Mouse (Mus musculus) liver, embryonic 15.5 days (tissue): Measurements from ENCODE around the gene Styxl1. TPM values are rescaled to one million over a fixed set of nuclear protein-coding genes. Genes with fewer than 3 reads are reported as not detected.
A peak's percentile ranks its signal among the peaks of the same experiment; 100 is the strongest.

Experiments used
- ATAC-seq: fragments of 200-750 bp; cut with Nextera tagmentation; 2 replicates; pipeline ENCODE4 v1.8.0; 2017; ENCODE audit warnings: moderate number of reproducible peaks, mild to moderate bottlenecking, moderate library complexity; ENCODE audit not compliant: insufficient read depth
- H3K27ac ChIP-seq: fragments of 300-500 bp; sonication (generic); replicated peaks from 2 replicates; pipeline ENCODE4 v1.5.1; 2015; ENCODE audit warnings: mild to moderate bottlenecking, inconsistent platforms
- H3K27me3 ChIP-seq: fragments of 300-500 bp; sonication (generic); 2 replicates; pipeline ENCODE4 v1.6.1; 2015; ENCODE audit warnings: mild to moderate bottlenecking, inconsistent platforms
- H3K36me3 ChIP-seq: fragments of 300-500 bp; sonication (generic); replicated peaks from 2 replicates; pipeline ENCODE4 v1.6.1; 2015; ENCODE audit warnings: moderate library complexity, mild to moderate bottlenecking, inconsistent platforms
- H3K4me1 ChIP-seq: fragments of 300-500 bp; sonication (generic); replicated peaks from 2 replicates; pipeline ENCODE4 v1.6.1; 2015; ENCODE audit warnings: inconsistent platforms
- H3K4me2 ChIP-seq: fragments of 300-500 bp; sonication (generic); 2 replicates; pipeline ENCODE4 v1.6.1; 2015; ENCODE audit warnings: moderate library complexity, mild to moderate bottlenecking, inconsistent platforms
- H3K4me3 ChIP-seq: fragments of 300-500 bp; sonication (generic); replicated peaks from 2 replicates; pipeline ENCODE4 v1.5.1; 2015; ENCODE audit warnings: mild to moderate bottlenecking, inconsistent platforms
- H3K9ac ChIP-seq: fragments of 300-500 bp; sonication (generic); 2 replicates; pipeline ENCODE4 v1.6.1; 2015; ENCODE audit warnings: moderate library complexity, mild to moderate bottlenecking, inconsistent platforms
- H3K9me3 ChIP-seq: fragments of 300-500 bp; sonication (generic); replicated peaks from 2 replicates; pipeline ENCODE4 v1.6.1; 2016; ENCODE audit warnings: inconsistent platforms
- WGBS: fragments of 180-500 bp; shearing (Covaris S2); methylation state at CpG from one replicate; pipeline ENCODE4 v1.1.7; 2015; ENCODE audit warnings: mixed read lengths; ENCODE audit not compliant: insufficient replicate concordance; 5-methylcytosine and 5-hydroxymethylcytosine counted together
- polyA plus RNA-seq: library from polyadenylated mRNA; unstranded; fragments of >200 nt; fragmentation: Nextera tagmentation; extraction: Ambion mirVana; gene quantifications from 2 replicates; pipeline ENCODE4 v1.2.1, GENCODE M21; 2015

Styxl1 gene
- polyA plus RNA-seq, 1 experiment from 2014 or later: not detected

DNA sequence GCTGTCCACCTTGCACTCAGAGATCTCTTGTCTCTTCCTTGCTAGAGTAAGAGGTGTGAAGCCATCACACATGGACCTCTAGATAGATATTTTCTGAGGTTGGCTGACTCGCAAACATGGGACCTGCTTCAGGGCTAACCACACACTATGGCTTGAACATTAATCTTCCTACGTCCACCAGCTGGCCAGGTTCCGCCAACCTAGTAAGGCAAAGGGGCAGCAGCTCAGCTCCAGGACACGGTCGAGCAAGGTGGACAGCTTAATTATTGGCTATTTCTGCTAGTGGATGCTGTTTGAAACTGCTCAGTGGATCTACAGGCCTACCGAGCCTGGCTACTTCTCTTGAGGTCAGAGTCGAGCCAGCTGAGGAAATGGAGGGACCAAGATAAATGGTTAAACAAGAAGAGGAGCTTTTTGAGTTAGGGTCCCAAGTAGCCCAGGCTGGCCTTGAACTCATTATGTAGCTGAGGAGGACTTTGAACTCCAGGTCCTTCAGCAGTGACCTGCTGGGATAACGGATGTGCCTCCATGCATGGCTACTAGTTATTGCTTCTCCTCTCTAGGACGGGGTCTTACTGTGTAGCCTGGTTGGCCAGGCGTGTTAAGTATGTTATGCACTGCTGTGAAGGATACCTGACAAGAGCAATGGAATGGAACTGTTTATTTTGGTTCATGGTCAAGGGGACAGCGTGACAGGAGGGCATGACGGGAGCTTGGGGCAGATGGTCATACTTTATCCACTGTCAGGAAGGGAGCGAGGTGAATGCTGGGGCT is 66.4 kb downstream of the Styxl1 start:
- ATAC-seq: no peak
- Histone ChIP-seq H3K27ac (no peak overlapping the region), H3K9ac (no peak overlapping the region), H3K4me2 (no peak overlapping the region), H3K9me3 (no peaks in the 10 kb centered on the region), H3K27me3 (no peaks in the 10 kb centered on the region), H3K36me3 (peaks cover 18% of the 10 kb centered on the region), H3K4me3 (no peak overlapping the region), H3K4me1 (peaks cover 51% of the 10 kb centered on the region)
- WGBS: 56% methylated on average over 13 of the region's 13 CpGs

DNA sequence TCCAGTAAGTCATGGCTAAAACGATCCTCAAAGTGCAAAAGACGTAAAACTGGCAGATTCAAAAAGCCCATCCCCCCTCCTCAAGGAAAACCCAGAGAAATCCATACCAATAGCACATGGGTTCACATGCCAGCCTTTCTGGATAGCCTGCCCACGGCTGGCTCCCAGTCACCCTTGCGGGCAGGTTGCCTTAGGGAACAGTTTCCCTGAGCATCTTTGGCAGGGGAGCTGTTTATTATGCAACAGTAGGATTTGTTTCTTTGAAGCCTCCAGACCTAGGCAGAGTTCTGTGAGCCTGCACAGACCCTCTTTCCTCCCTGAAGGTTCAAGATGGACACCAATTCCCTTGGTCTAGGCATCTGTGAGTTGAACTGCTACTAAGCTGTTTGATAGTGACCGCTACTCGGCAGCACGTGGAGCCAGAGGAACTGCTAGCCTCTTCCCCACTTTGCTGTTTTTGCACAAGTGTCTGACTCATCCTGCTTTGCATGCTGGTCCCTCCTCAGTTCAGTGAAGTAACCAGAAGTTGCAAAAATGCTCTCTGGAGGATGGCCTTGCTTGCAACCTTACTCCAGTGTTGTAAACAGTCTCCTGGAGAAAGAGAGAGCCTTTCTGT is 67.5 kb downstream of the Styxl1 start:
- no peaks in the 10 kb centered on the region for H3K9me3 ChIP-seq
- H3K27me3 ChIP-seq: no peaks in the 10 kb centered on the region
- no peak for ATAC-seq
- peaks cover 16% of the 10 kb centered on the region; the same call in 1 of the 2 replicates for H3K36me3 ChIP-seq
- H3K27ac ChIP-seq: no peak overlapping the region
- H3K9ac ChIP-seq: no peak overlapping the region
- peaks cover 51% of the 10 kb centered on the region for H3K4me1 ChIP-seq
- no peak overlapping the region for H3K4me3 ChIP-seq
- no peak overlapping the region for H3K4me2 ChIP-seq
- WGBS: 52% methylated on average over 7 of the region's 7 CpGs

- Histone ChIP-seq H3K27me3 (no peaks in the 10 kb centered on the region), H3K4me3 (no peak overlapping the region), H3K9me3 (no peaks in the 10 kb centered on the region), H3K9ac (no peak overlapping the region), H3K4me1 (peaks cover 51% of the 10 kb centered on the region), H3K27ac (no peak overlapping the region), H3K36me3 (peaks cover 16% of the 10 kb centered on the region; the same call in 1 of the 2 replicates), H3K4me2 (no peak overlapping the region)
- ATAC-seq: no peak
- 67% methylated on average over 5 of the region's 5 CpGs for WGBS
These were observed 68.5 kb downstream of the Styxl1 start for GRCm38 (mm10) chr5:135709716-135710115.

DNA sequence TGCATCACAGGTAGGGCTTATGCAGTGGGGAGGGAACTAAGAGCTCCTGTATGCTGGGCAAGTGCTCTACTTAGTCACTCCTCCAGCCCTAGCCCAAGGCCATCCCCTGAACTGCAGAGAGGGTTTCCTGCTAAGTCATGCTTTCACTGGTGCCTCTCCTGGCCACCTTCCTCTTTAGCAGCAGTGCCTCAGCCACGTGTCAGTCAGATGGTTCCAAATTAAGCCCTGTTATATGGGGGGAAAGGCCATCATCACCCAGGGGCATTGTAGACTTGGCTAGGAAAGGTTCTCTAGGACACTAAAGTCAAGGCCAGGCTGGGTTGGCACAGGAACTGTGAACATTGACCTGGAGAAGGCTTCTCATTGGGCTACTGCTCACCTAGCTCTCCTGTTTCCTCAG is 70.3 kb downstream of the Styxl1 start:
- Histone ChIP-seq H3K4me3 (no peak overlapping the region), H3K9me3 (no peaks in the 10 kb centered on the region), H3K27ac (no peak overlapping the region), H3K4me2 (no peak overlapping the region), H3K9ac (no peak overlapping the region), H3K27me3 (no peaks in the 10 kb centered on the region), H3K4me1 (peaks cover 42% of the 10 kb centered on the region), H3K36me3 (peaks cover 16% of the 10 kb centered on the region; the same call in 1 of the 2 replicates)
- WGBS: 4% methylated on average over 1 of the region's 1 CpGs
- ATAC-seq: peak; percentile 49; the same call in 1 of the 2 replicates

DNA sequence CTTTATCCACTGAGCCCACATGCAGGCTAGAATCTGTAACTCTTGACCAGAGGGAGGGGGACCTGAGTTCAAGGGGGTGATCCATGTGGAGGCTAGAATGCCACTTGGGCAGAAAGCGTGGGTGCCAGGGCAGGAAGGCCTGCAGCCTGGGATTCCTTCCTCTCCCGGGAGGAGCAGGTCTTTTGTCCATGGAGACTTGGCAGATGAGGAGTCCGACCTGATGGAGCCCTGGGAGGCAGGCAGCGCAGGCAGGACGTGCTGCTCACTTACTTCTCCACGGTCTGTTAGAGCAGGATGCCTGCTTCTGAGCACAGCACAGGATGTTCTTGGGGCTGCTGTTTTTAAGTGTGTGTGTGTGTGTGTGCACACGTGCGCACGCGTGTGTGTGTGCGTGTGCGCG is 71.1 kb downstream of the Styxl1 start:
- WGBS: 84% methylated on average over 13 of the region's 13 CpGs
- no peak overlapping the region for H3K4me2 ChIP-seq
- no peak overlapping the region for H3K27ac ChIP-seq
- no peak overlapping the region for H3K9ac ChIP-seq
- H3K36me3 ChIP-seq: peaks cover 16% of the 10 kb centered on the region; the same call in 1 of the 2 replicates
- peaks cover 41% of the 10 kb centered on the region for H3K4me1 ChIP-seq
- no peaks in the 10 kb centered on the region for H3K9me3 ChIP-seq
- H3K4me3 ChIP-seq: no peak overlapping the region
- no peaks in the 10 kb centered on the region for H3K27me3 ChIP-seq
- ATAC-seq: no peak

- H3K9me3 ChIP-seq: no peaks in the 10 kb centered on the region
- H3K36me3 ChIP-seq: peaks cover 13% of the 10 kb centered on the region; the same call in 1 of the 2 replicates
- no peaks in the 10 kb centered on the region for H3K27me3 ChIP-seq
- peaks cover 27% of the 10 kb centered on the region for H3K4me1 ChIP-seq
- no peak overlapping the region for H3K27ac ChIP-seq
- WGBS: 65% methylated on average over 4 of the region's 4 CpGs
- no peak for ATAC-seq
- no peak overlapping the region for H3K4me2 ChIP-seq
- H3K9ac ChIP-seq: no peak overlapping the region
- H3K4me3 ChIP-seq: no peak overlapping the region
These were observed 72.8 kb downstream of the Styxl1 start for GRCm38 (mm10) chr5:135705383-135705782.

- H3K4me2 ChIP-seq: no peak overlapping the region
- H3K9me3 ChIP-seq: no peaks in the 10 kb centered on the region
- ATAC-seq: no peak
- 78% methylated on average over 7 of the region's 7 CpGs for WGBS
- H3K9ac ChIP-seq: no peak overlapping the region
- H3K4me3 ChIP-seq: no peak overlapping the region
- peaks cover 20% of the 10 kb centered on the region for H3K4me1 ChIP-seq
- peaks cover 16% of the 10 kb centered on the region; the same call in 1 of the 2 replicates for H3K36me3 ChIP-seq
- H3K27ac ChIP-seq: no peak overlapping the region
- H3K27me3 ChIP-seq: no peaks in the 10 kb centered on the region
These were observed 74.8 kb downstream of the Styxl1 start for GRCm38 (mm10) chr5:135703431-135703830.

DNA sequence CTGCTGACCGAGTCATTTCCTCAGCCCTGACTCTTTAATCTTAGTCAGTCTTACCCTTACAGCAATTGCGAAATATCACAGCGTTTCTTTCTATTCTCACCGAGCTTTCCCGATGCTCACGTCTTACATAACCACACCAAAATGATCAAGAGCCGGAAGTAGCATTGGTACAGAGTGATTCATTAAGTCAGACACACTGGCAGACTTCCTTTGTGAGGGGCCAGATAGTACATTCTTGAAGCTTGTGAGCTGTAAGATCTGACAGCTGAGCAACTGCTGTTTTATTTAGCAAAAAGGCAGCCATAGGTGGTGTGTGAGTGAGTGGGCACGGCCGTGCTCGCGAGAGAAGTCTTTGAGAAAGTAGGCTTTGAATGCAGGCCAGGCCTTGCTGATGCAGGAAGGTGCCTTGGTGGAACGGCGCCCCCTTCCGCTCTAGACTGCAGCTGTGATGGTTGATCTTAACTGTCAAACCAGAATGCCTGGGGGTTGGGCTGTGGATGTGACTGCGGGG is 75.4 kb downstream of the Styxl1 start:
- Histone ChIP-seq H3K9me3 (no peaks in the 10 kb centered on the region), H3K9ac (no peak overlapping the region), H3K4me2 (no peak overlapping the region), H3K36me3 (peaks cover 16% of the 10 kb centered on the region; the same call in 1 of the 2 replicates), H3K4me3 (no peak overlapping the region), H3K4me1 (peaks cover 15% of the 10 kb centered on the region), H3K27ac (no peak overlapping the region), H3K27me3 (no peaks in the 10 kb centered on the region)
- ATAC-seq: peak; percentile 26; the same call in 1 of the 2 replicates
- 12% methylated on average over 15 of the region's 15 CpGs for WGBS

GRCm38 (mm10) chr5:135702190-135702589 is 76.0 kb downstream of the Styxl1 start:
- ATAC-seq: no peak
- H3K27ac ChIP-seq: no peak overlapping the region
- H3K4me2 ChIP-seq: no peak overlapping the region

GRCm38 (mm10) chr5:135701601-135702000 is 76.6 kb downstream of the Styxl1 start:
- Histone ChIP-seq H3K9ac (no peak overlapping the region), H3K9me3 (no peaks in the 10 kb centered on the region), H3K36me3 (peaks cover 8% of the 10 kb centered on the region; the same call in 1 of the 2 replicates), H3K4me2 (no peak overlapping the region), H3K4me3 (no peak overlapping the region), H3K27me3 (no peaks in the 10 kb centered on the region), H3K27ac (no peak overlapping the region), H3K4me1 (peaks cover 10% of the 10 kb centered on the region)
- ATAC-seq: no peak
- 75% methylated on average over 4 of the region's 4 CpGs for WGBS

More at GRCm38 (mm10) chr5:135702190-135702589, 76.0 kb downstream of the Styxl1 start:
- Histone ChIP-seq H3K9ac (no peak overlapping the region), H3K27me3 (no peaks in the 10 kb centered on the region), H3K36me3 (peaks cover 12% of the 10 kb centered on the region; the same call in 1 of the 2 replicates), H3K4me1 (peaks cover 10% of the 10 kb centered on the region), H3K4me3 (no peak overlapping the region), H3K9me3 (no peaks in the 10 kb centered on the region)
- 58% methylated on average over 6 of the region's 6 CpGs for WGBS

DNA sequence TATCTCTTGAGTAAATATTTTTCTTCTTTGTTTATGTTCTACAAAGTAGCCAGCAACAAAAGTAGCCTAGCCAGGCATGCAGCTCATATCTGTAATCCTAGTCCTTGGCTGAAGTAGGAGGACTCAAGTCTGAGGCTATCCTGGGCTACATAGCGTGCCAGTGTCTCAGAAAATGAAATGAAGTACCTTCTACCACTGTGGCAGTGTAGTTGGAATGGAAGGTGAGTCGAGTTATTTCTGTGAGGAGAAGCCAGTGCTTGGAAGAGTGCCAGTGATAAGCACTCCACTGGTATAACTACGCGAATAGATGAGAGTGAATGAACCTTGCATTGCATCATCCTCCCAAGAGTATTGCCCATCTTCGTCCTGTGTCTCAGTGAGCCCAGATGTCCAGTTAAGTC is 80.5 kb downstream of the Styxl1 start:
- 58% methylated on average over 5 of the region's 5 CpGs for WGBS
- no peak overlapping the region for H3K9ac ChIP-seq
- H3K9me3 ChIP-seq: no peaks in the 10 kb centered on the region
- H3K36me3 ChIP-seq: peaks cover 3% of the 10 kb centered on the region; the same call in 1 of the 2 replicates
- no peak overlapping the region for H3K4me2 ChIP-seq
- no peaks in the 10 kb centered on the region for H3K27me3 ChIP-seq
- H3K4me3 ChIP-seq: no peak overlapping the region
- H3K4me1 ChIP-seq: peaks cover 9% of the 10 kb centered on the region
- ATAC-seq: no peak
- H3K27ac ChIP-seq: no peak overlapping the region
